Mouse (Mus musculus) spleen, adult 2 months (tissue): ENCODE results near the gene Adss.

Experiments used
- CTCF ChIP-seq: fragments of 200-500 bp; IDR thresholded peaks from 2 replicates; pipeline ENCODE4 v1.5.1; 2011; ENCODE audit warnings: mild to moderate bottlenecking, inconsistent platforms; ENCODE audit not compliant: insufficient read depth, insufficient read length, insufficient replicate concordance; ENCODE audit errors: extremely low read depth
- POLR2A ChIP-seq: fragments of 200-500 bp; IDR thresholded peaks from 2 replicates; pipeline ENCODE4 v1.6.1; 2011; ENCODE audit warnings: low read depth, low read length, inconsistent platforms

- TF ChIP-seq CTCF, result no peak
- TF ChIP-seq POLR2A, result no peak
Measured at GRCm38 (mm10) chr1:177747869-177748540, 48.3 kb downstream of the Adss start.
